Mouse (Mus musculus) ovary, postnatal 14 days (tissue): ENCODE results near the gene Nectin1.

Source experiments
- DNase-seq: peaks from one replicate; pipeline ENCODE4 v3.0.0; 2022; ENCODE audit warnings: low spot score

Nectin1 gene

DNA sequence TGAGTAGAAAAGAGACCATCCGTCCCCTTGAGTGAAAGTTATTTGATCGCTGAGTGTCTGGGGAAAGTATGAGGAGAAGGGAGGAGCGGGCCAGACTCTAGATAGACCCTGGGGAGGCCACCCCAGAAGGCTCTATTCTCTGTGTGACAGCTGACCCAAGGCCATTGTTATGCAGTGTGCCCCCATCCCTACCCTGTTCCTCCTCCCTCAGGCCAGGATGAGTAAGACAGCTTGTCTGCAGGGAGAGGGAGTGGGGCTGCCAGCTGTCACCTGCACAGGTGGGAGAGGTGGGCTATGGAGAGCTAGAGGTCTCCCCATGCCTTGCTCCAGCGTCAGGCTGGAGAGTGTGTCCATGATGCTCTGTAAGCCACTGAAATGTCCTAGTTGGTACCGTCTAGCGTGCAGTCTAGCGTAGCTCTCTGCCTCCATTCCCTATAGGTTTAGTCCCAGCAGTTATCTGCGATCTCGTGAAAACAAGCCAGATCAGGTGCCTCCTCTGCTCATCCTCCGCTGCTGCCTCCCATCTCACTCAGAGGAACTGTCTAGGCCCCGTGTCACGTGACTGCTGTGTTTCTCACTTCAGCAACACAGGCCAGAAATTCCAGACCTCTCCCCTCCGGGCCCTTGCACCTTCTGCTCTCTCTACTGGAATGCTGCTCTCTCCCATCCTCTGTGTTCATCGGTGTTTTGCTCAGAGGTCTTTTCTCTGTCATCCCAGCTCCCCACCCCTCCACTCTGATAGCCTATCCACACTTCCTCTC, 21.8 kb downstream of the Nectin1 start:
- no peak for DNase-seq

DNA sequence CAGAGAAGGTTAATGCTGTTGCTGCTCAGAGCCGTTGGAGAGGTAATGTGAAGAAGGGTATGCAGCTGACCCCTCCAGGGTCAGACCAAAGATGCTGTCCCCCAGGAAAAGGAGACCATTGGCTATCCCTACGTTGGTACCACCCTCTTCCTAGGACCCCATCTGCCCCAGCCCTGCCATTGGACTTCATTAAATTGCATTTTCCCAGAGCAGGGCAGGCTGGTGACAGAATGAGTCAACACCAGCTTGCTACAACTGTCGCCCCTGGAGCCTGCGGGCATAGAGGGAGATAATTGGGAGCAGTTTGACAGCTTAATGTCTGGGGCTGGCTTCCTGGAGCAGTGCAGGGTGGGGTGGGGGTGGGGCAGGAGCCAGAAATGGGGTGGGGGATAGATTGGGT, 25.0 kb downstream of the Nectin1 start:
- DNase-seq, result no peak

DNA sequence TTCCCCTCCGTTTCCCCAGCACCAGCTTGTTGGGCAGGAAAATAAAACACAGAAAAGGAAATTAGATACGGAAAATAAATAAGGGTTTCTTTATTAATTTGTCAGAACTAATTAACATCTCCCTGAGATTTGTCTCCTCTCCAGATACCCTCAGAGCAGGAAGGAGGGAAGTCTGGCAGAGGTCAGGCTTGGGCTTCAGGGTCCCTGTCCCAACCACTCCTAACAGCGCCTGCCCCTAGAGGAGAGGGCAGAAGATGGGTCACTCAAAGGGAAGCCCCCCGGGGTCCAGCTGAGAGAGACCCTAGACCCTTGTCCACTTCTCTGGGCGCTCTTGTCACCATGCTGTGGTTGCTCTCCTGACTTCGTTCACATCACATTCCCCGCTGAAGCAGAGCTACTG, 25.4 kb downstream of the Nectin1 start:
- no peak for DNase-seq

DNA sequence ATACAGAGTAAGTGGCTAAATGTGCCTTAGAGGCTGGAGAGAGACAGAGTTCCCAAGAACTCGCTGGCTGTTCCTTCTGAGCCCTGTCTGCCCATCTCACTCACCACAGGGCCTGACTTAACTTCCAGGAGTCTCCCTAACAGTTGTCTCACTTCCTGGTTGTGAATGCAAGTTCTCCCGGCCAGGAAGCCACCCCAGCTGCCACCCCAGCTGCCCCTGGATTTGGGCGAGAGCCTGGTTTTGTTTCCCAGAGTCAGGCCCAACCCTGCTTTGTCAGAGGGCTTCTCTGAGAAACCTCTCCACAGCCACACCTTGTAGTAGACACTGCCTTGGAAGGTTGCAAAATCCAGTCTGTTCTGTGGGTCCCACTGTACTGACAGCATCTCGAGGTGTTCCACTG, 26.2 kb downstream of the Nectin1 start:
- no peak for DNase-seq

DNA sequence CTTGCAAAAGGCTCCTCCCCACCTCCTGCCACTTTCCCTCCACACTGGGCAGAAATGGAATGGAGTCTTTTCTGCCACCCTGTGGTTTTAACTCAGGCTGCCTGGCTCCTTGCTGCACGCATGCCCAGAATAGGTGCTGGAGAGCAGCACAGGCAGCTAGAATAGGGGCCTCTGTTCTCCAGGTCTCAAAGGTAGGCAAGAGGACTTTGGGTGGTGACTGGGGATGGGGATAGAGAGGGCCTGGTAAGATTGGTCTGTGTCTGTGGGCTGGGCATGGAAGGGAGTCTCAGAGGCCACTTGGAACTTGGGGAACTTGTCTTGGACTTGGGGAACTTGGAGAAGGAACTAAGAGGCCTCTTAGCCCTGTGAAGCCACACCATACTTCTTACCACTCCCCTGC, 27.3 kb downstream of the Nectin1 start:
- DNase-seq, result no peak

DNA sequence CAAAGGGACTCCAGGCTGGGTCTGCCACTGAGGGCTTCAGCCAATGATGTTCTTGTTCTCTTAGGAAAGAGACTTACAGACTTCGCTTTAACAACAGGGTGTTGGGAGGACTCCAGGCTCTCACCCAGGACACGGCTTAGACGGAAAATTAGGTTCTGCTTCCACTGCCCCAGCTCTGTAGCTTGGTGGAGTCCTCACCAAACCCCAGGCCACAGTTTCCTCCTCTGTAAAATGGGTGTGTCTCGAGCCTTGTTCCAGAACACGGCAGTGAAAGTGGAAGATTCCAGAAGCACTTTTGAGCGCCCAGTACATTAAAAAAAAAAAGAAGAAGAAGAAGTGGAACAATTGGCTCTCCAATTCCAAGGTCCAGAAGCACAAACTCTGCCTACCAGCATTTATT, 28.7 kb downstream of the Nectin1 start:
- no peak for DNase-seq

DNA sequence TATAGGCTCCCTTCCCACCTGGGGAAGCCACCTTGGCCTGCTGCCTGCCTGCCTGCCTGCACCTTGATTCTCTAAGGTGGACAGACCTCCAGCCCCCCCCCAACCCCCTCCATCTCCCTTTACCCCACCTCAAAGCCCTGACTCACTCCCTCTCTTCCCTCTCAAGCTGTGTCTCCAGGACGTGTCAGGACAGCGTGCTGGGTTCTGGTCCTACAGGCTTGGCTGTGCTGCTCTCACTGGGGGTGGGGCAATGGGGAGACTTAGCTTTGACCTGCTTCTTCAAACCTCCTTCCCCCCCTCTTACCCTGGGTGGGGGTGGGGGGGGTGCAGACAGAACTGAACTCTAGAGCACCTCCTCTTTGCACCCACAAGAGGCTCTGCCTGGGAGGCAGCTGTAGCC, 29.7 kb downstream of the Nectin1 start:
- DNase-seq, result no peak

DNA sequence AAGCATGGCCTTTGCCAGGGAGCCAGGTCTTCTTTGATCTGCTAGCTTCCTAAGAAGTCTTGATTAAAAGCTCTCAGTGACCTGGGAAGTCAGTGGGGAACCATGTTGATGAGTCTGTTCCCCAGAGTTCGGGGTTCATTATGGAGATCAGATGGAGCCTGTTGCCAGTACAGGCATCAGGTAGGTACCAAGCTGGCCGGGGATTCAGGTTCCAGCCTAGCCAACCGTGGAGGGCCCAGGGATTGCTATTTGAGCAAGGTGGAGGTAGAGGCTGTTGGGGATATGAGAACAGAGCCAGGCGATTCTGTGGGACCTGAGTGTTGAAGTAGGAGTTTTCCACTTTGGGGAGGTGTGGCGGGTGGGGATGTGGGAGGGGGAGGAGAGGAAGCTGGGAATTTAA, 30.6 kb downstream of the Nectin1 start:
- no peak for DNase-seq

DNA sequence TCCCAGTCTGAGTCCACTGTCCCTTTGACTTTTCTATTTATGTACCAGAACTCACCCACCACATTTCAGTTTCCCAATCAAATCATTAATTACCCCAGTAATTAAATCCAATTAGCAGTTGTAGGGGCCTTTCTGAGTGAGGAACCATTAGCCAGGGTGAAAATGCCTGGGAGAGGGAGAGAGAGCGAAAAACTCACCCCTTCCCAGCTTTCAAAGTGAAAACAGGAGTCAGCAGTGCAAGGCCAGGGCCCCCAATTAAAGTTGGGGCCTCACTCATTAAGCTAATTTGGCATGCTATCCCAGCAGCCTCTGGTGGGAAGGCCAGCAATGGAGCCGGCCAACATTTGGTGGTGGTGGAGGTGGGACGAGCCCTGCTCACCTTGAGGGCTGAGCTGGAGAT, 32.4 kb downstream of the Nectin1 start:
- DNase-seq, result no peak

DNA sequence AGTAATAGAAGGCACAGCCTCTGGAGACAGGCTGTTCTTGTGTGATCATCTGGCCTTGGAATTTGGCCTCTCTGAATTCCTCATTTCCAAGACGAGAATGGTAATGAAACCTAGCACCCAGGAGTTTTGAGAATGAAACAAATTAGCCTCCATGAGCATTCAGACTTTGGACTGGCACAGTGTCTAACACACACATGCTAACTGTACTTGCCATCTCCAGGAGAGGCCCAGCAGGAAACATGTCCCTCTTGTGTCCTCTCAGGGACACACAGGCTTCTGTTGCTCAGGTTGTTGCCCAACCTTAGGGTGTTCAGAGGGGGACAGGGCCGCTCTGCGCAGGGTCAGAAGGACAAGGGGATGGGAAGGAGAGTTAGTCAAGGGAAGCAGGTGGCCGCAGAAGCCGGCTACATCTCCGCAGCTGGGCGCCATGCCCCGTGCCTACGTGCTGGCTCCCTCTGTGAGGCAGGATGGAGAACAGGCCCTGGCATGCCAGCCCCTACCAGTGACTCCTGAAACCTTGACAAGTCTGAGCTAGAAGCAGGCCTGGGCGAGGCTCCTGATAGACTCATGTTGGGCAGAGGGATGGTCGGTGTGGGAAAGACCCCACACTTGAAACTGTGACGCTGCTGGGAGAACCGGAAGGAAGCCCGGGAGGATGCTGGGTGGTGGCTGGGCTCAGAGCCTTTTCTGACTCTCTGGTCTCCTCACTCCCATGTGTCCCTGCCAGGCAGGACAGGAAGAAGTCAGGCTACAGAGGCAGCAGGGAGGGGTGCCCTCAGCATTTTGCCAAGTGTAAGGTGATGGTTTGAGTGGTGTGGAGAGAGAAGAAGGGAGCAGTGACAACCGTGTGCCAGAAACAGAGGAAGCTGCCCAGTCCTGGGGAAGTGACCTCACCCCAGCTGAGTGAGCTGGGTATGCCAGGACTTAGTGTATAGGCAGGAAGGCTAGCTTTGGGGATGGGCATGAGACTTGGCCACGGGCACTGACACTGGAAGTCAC, 33.9 kb downstream of the Nectin1 start:
- DNase-seq, result no peak

DNA sequence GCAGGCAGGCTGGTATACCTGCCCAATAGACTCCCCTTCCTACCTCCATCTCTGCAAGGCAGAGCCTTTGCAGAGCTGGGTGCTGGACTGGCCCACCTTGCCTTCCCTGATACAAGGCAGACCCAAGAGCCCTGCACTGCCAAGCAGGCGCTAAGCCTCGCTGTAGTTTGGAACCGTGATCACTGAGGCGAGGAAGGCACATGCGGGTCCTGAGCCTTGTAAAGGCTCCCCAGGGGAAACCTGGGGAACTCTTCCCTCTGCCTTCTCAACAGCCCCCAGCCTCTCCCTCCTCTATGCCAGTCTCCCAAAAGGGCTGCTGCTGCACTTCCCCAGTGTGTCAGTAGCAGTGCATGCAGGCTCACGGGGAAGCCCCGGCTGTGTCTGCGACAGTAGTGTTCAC, 37.1 kb downstream of the Nectin1 start:
- DNase-seq, result no peak

DNA sequence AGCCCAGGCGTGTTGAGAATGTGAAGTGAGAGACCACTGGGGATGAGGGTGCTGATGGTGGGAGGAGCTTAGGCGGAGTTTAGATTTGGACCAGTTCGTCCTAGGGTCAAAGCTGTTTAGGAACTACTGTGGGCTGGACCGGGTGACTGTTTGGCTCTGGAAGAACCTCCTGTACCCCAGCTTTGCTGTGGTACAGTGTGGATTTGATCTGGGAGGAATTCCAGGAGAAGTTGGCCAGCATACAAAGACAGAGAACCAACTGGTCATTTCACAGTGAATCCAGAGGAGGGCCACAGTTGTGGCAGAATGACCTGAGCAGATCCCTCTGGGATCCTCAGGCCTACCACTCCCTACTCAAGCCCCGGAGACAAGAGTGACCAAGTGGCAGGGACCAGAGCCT, 38.6 kb downstream of the Nectin1 start:
- DNase-seq, result no peak

DNA sequence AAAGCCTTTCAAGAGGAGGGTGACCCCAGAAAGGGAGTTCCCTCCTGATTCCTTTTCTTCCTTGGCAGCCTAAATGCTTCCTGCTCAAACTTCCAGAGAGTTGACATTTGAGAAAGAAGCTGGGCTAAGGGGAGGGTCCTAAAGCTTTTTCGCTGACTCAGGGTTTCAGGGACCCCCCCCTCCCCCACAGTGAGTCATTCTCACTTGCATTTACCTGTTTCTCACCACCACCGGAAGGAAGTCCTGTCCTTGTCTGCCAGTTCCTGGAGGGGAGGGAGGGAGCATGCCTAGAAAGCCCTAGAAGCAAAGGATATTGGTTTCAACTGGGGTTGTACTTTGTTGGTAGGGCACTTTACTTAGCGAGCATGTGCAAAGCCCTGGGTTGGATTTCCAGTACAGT, 40.2 kb downstream of the Nectin1 start:
- DNase-seq, result no peak

DNA sequence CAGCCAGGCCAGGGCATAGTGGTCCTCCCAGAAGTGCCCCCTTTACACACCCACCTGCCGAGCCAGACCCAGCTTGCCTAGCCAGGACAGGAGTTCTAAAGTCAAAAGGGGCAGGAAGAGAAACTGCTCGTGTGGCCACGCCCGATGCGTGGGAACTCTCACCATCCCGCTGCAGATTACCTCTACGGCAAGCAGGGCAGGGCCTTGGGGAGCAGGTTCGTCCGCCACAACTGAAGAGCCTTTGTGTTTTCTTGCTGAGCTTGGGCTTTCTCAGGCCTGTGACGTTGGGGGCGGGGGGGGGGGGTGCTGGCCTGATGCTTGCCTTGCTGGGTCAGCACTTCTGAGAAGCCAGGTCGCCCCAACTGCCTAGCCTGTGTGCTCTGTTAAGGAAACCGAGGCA, 41.1 kb downstream of the Nectin1 start:
- no peak for DNase-seq

DNA sequence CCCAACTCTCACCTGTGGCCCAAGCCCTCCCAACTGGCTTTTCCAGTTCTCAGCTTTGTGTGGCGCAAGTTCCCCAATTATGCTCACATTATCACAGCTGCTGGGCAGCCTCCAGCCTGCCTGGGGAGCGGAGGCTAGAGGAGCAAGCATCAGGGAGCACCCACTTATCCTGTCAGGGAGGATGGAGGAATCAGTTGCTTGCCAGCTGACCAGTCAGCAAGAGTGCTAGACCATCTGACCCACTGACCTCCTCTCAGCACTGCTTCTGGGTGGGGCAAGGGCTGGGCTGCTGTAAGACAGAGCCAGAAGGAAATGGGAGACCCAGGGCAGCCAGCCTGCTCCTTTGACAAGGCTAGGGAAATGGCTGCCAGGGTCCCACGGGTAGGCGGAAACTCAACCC, 43.8 kb downstream of the Nectin1 start:
- no peak for DNase-seq

DNA sequence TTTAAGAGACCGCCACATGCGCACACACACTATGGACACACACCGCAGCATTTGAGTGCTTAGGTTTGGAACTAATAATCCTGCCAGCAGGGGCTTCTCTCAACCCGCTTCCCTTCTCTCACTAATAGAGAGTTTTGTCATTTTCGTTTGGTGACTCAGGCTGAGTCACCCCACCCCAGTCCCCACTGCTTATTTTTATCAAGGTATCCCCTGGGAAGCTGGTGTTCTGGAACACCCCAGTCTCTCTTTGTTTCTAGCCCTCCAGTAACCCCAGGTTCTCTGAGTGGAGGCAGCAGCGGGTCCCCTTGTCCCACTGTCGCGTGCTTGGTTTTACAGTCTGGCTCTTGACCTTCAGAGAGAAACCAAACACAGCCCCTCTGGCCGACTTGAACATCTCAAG, 48.9 kb downstream of the Nectin1 start:
- no peak for DNase-seq

DNA sequence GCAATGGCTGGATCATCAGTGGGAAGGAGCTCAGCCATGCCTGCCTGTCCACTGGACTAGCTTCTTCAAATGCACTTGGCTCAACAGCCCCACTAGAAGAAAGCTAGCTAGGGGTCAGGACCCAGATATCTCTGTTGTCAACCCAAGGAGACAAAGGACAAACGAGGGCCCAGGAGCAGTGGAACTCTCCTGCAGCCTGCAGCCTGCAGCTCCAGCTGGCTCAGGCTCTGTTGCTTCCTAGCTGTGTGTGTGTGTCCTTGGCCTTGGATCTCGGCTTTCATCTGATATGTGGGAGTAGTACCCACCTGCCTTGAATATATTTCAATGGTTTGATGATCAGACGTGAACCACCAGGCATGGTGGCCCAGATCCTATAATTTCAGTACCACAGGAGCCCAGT, 49.6 kb downstream of the Nectin1 start:
- no peak for DNase-seq

DNA sequence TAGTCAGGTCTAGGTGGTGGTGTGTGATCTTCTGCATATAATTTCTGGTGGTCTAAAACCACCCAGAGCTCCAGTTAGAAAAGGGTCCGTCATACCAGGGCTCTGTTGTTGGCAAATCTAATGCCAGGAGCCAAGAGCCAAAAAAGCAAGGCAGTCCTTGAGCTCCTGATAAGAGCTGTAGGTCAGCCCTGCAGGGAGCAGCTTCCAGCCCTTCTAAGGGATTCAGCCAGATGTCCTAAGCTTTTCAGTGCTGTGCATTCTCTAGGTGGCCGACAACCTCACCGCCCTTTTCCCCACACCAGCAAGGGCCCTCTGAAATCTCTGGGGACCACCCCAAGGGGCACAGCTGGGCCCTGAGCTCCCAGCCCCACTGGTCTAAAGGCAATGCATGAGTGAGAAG, 52.2 kb downstream of the Nectin1 start:
- no peak for DNase-seq

DNA sequence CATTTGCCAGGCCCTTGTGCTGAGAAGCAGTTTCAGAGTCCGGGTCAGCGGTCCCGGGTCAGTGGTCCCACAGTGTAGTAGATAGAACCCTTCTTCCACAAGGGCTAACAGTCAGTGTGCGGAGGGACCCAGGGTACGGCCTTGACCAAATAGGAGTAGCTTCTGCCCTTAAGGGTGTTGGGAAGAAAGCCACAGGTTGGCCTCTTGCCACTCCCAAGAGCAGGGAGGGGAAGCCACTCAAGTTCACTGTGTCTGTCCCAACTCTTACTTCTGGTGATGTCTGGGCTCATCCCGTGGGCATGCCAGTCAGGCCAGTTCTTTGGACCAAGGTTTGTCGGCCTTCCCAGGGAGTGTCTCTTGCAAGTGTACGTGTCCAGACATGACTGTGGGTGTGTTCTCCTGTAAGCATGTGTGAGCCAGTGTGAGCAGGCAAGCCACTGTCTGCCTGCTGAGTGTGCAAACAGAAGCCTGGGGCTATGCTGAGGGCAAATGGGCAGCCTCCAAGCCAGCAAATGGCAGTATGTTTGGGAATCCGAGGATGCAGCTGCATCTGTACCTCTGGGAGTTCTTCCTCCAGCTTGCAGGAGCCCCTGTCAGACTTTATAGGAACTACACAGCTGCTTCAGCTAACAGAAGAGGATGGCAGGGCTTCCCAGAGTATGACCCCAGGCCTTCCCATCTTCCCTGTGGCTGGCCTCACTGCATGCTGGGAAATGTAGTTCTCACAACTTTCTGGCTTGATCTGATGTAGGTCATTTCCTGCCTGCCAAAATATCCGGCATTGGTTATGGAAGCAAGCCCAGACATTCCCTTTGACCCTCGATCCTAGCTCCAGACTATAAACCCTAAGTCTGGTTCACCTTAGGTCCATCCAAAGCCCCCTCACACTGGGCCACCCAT, 53.3 kb downstream of the Nectin1 start:
- DNase-seq, result no peak

DNA sequence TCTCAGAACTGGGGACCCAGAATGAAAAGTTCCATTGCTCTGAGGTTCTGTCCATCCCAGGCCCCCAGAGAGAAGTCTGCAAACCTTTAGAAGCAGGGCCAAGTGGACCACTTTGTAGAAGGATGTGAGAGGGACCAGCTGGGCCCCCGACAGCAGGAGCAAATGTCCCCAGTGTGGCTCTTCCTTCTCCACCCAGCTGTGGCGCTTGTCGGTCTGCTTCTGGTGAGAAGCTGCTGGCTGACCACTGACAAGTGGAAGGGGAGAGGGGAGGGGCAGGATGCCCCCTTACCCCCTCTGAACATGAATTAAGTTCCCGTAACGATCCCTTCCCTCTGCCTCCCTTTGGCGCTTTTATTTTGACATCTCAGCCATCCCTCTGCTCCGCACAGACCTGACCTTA, 54.0 kb downstream of the Nectin1 start:
- DNase-seq, result no peak

DNA sequence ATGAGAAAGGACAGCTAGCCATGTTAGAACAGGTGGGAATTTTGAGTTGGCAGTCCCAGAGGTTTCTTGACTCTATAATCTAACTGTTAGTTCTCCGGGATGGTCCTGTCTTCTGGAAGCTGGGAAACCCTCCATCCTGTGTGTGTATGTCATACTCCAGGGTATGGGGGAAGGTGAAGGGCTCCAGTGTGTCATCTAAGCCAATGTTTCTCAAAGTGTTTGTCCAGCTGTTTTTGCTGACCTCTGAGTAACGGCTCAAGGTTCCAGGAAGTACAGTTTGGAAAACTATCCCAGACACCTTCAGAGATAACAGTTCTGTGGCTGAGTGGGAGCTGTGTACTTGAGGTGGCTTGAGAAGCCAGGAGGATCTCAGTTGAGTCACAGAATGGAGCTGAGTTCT, 56.7 kb downstream of the Nectin1 start:
- no peak for DNase-seq

DNA sequence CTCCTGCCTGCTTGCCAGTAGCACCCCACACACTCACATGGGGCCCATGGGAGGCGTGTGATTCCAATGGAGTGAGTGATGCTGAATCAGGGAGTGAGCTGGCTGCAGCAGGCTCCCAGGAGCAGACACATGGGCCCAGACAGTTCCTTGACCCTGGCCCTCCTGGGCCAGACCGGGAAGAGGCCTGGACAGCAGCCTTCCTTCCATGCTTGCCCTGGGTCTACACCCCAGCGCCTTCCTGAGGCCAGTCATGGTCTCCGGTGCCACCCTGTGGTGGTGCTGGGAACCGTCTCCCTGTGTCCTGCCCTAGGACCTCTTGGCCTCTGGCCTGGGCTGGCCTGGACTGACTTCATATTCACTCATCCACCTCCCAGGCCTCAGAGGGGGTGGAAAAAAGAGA, 58.1 kb downstream of the Nectin1 start:
- DNase-seq, result peak; percentile 63
